Mouse (Mus musculus) megakaryocyte progenitor cell, adult 5-6 weeks (primary cell): ENCODE measurements around the gene Umodl1. TPM values are rescaled to one million over a fixed set of nuclear protein-coding genes. Genes with fewer than 3 reads are reported as not detected.

ENCODE experiments used
- ATAC-seq: replicated peaks from 2 replicates; pipeline ENCODE4 v1.8.0; 2016; ENCODE audit warnings: mild to moderate bottlenecking, moderate TSS enrichment, inconsistent platforms; ENCODE audit not compliant: poor library complexity
- total RNA-seq, 2 experiments: library from RNA; stranded (forward) in 1 of 2; stranded (reverse) in 1 of 2; fragments of 157-497, 149-512 nt in 1 of 2; fragments of 200-1000 nt in 1 of 2; gene quantifications; 2 replicates each; pipeline versions ENCODE4 v1.2.3 to v1.2.4; 2015 to 2017

Gene Umodl1
- total RNA-seq (2015) (not detected in 2 replicates), total RNA-seq (2017) (not detected in 2 replicates)

GRCm38 (mm10) chr17:30954340-30954739 is at the start of gene Umodl1:
Umodl1 (plus strand) TSS chr17:30954640.
- no peak for ATAC-seq

- ATAC-seq, result peak; percentile 48
Measured at GRCm38 (mm10) chr17:30907577-30907976, 46.9 kb upstream of the Umodl1 start.

GRCm38 (mm10) chr17:30910866-30911731 is 43.3 kb upstream of the Umodl1 start:
- no peak for ATAC-seq

GRCm38 (mm10) chr17:30911732-30912088 is 42.7 kb upstream of the Umodl1 start:
- no peak for ATAC-seq

- no peak for ATAC-seq
Measured at GRCm38 (mm10) chr17:30912536-30912935, 41.9 kb upstream of the Umodl1 start.

- ATAC-seq, result no peak
Measured at GRCm38 (mm10) chr17:30914264-30914663, 40.2 kb upstream of the Umodl1 start.

- no peak for ATAC-seq
Measured at GRCm38 (mm10) chr17:30923566-30923965, 30.9 kb upstream of the Umodl1 start.

GRCm38 (mm10) chr17:30930827-30931226 is 23.6 kb upstream of the Umodl1 start:
- ATAC-seq, result no peak

- ATAC-seq, result no peak
Measured at GRCm38 (mm10) chr17:30932836-30933235, 21.6 kb upstream of the Umodl1 start.

GRCm38 (mm10) chr17:30935301-30935700 is 19.1 kb upstream of the Umodl1 start:
- no peak for ATAC-seq

GRCm38 (mm10) chr17:30938554-30938953 is 15.9 kb upstream of the Umodl1 start:
- ATAC-seq, result no peak

- ATAC-seq, result no peak
Measured at GRCm38 (mm10) chr17:30948382-30948781, 6.1 kb upstream of the Umodl1 start.

GRCm38 (mm10) chr17:30950780-30951179 is 3.7 kb upstream of the Umodl1 start:
- ATAC-seq, result 0 out of 2 replicates have a peak, but pooled peaks have one; percentile 23

- no peak for ATAC-seq
Measured at GRCm38 (mm10) chr17:30951600-30951999, 2.8 kb upstream of the Umodl1 start.

- no peak for ATAC-seq
Measured at GRCm38 (mm10) chr17:30961936-30962592, 7.6 kb downstream of the Umodl1 start.

- ATAC-seq, result no peak
Measured at GRCm38 (mm10) chr17:30962880-30963279, 8.4 kb downstream of the Umodl1 start.

GRCm38 (mm10) chr17:30969983-30970382 is 15.5 kb downstream of the Umodl1 start:
- no peak for ATAC-seq

GRCm38 (mm10) chr17:30971877-30972276 is 17.4 kb downstream of the Umodl1 start:
- ATAC-seq, result no peak

- peak; percentile 72 for ATAC-seq
Measured at GRCm38 (mm10) chr17:30973332-30973731, 18.9 kb downstream of the Umodl1 start.

- ATAC-seq, result peak; percentile 57
Measured at GRCm38 (mm10) chr17:30977290-30977689, 22.9 kb downstream of the Umodl1 start.

- ATAC-seq, result no peak
Measured at GRCm38 (mm10) chr17:30978556-30978955, 24.1 kb downstream of the Umodl1 start.

GRCm38 (mm10) chr17:30983521-30983920 is 29.1 kb downstream of the Umodl1 start:
- ATAC-seq, result no peak
